Mouse (Mus musculus) brown adipose tissue, adult 24 weeks (tissue): ENCODE results near the gene Gm28374. TPM values are rescaled to one million over a fixed set of nuclear protein-coding genes. Genes with fewer than 3 reads are reported as not detected.
"Not testable (repeated sequence)": the region's sequence is repeated elsewhere in the genome, so short reads cannot be mapped to it uniquely, and the experiment has no call there.

Experiments used
- H3K27ac ChIP-seq: fragments of 200-500 bp; replicated peaks from 2 replicates; pipeline ENCODE4 v1.5.1; 2012; ENCODE audit warnings: low read depth, mild to moderate bottlenecking, low read length
- H3K4me1 ChIP-seq: fragments of 200-500 bp; 2 replicates; pipeline ENCODE4 v1.6.1; 2012; ENCODE audit warnings: low read length, mixed read lengths; ENCODE audit not compliant: control insufficient read depth, insufficient read depth, insufficient read length
- H3K4me3 ChIP-seq: fragments of 200-500 bp; 2 replicates; pipeline ENCODE4 v1.5.1; 2012; ENCODE audit warnings: low read depth, mild to moderate bottlenecking, low read length, moderate library complexity; ENCODE audit not compliant: insufficient read depth
- polyA plus RNA-seq: library from polyadenylated mRNA; stranded (reverse); fragments of >200 nt; gene quantifications from 2 replicates; pipeline ENCODE4 v1.2.4, GENCODE M21; 2012; ENCODE audit not compliant: missing spikeins, insufficient read depth, insufficient read length

The Gm28374 gene
- polyA plus RNA-seq, 1 experiment, result not detected

- no peak overlapping the region for H3K27ac ChIP-seq
- no peak overlapping the region for H3K4me3 ChIP-seq
- H3K4me1 ChIP-seq, result peaks cover 3% of the 10 kb centered on the region; the same call in 1 of the 2 replicates
Measured at GRCm38 (mm10) chr19:6052516-6052915, 29.5 kb downstream of the Gm28374 start.

- Histone ChIP-seq H3K27ac (no peak overlapping the region), H3K4me3 (no peak overlapping the region), H3K4me1 (peaks cover 3% of the 10 kb centered on the region; the same call in 1 of the 2 replicates)
Measured at GRCm38 (mm10) chr19:6048681-6049410, 33.2 kb downstream of the Gm28374 start.

GRCm38 (mm10) chr19:6047899-6048166 is 34.2 kb downstream of the Gm28374 start:
- Histone ChIP-seq H3K4me1 (peaks cover 3% of the 10 kb centered on the region; the same call in 1 of the 2 replicates), H3K27ac (no peak overlapping the region), H3K4me3 (peak overlapping the region; percentile 73)

GRCm38 (mm10) chr19:6047154-6047898 is 34.7 kb downstream of the Gm28374 start:
- Histone ChIP-seq H3K4me3 (peak overlapping the region; percentile 73), H3K27ac (peak overlapping the region; percentile 71), H3K4me1 (peaks cover 3% of the 10 kb centered on the region; the same call in 1 of the 2 replicates)

- Histone ChIP-seq H3K4me1 (peaks cover 3% of the 10 kb centered on the region; the same call in 1 of the 2 replicates), H3K27ac (peak within 1 kb of the TSS; percentile 96), H3K4me3 (peak within 1 kb of the TSS; percentile 73)
Measured at GRCm38 (mm10) chr19:6046294-6047153, 35.5 kb downstream of the Gm28374 start, which contains the start of gene Syvn1. TSS of gene Syvn1 (plus strand) at chr19:6046576.

- peak overlapping the region; percentile 73 for H3K4me3 ChIP-seq
Measured at GRCm38 (mm10) chr19:6045366-6046293, 36.4 kb downstream of the Gm28374 start.

GRCm38 (mm10) chr19:6044102-6044501 is 38.0 kb downstream of the Gm28374 start:
- not testable (repeated sequence) for H3K27ac ChIP-seq, H3K4me3 ChIP-seq, H3K4me1 ChIP-seq

More at GRCm38 (mm10) chr19:6045366-6046293, 36.4 kb downstream of the Gm28374 start:
- H3K27ac ChIP-seq, result peak overlapping the region; percentile 85
- H3K4me1 ChIP-seq, result peaks cover 3% of the 10 kb centered on the region; the same call in 1 of the 2 replicates

- Histone ChIP-seq H3K4me1 (no peaks in the 10 kb centered on the region), H3K4me3 (no peak overlapping the region), H3K27ac (no peak overlapping the region)
Measured at GRCm38 (mm10) chr19:6042293-6042692, 39.8 kb downstream of the Gm28374 start.

GRCm38 (mm10) chr19:6040002-6040401 is 42.1 kb downstream of the Gm28374 start:
- no peaks in the 10 kb centered on the region for H3K4me1 ChIP-seq
- no peak overlapping the region for H3K4me3 ChIP-seq
- H3K27ac ChIP-seq, result no peak overlapping the region

GRCm38 (mm10) chr19:6038326-6038725 is 43.7 kb downstream of the Gm28374 start:
- Histone ChIP-seq H3K4me1 (no peaks in the 10 kb centered on the region), H3K27ac (no peak overlapping the region), H3K4me3 (no peak overlapping the region)

GRCm38 (mm10) chr19:6037695-6038094 is 44.4 kb downstream of the Gm28374 start:
- no peaks in the 10 kb centered on the region for H3K4me1 ChIP-seq
- H3K4me3 ChIP-seq, result no peak overlapping the region
- H3K27ac ChIP-seq, result no peak overlapping the region

- Histone ChIP-seq H3K27ac (no peak overlapping the region), H3K4me3 (no peak overlapping the region), H3K4me1 (no peaks in the 10 kb centered on the region)
Measured at GRCm38 (mm10) chr19:6035966-6036585, 46.0 kb downstream of the Gm28374 start.

GRCm38 (mm10) chr19:6030520-6031280 is 51.4 kb downstream of the Gm28374 start:
- Histone ChIP-seq H3K4me3 (no peak overlapping the region), H3K4me1 (no peaks in the 10 kb centered on the region), H3K27ac (no peak overlapping the region)
